Mouse (Mus musculus): ENCODE data around the gene Fkbp8.

Gene Fkbp8

DNA sequence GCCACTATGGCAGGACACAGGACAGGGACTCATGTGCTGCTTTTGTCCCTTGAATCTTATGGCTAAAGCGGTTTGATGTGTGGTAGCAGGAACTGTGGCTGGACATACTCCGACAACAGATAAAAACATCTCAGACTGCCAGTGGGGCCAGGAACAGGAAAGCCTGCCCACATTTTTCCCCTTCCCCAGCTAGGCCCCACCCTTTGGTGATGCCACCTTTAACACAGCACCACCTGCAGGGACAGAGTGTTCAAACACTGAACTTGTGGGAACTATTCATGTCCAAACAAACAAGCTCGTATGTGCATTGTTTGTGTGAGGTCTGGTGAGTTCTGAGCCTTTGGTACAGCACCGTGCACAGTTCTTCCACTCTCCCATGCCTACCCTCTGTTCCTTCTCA lies 30.8 kb downstream of the Fkbp8 start:
- peak; percentile 76 for DNase-seq (ENCODE audit: low read depth)

DNA sequence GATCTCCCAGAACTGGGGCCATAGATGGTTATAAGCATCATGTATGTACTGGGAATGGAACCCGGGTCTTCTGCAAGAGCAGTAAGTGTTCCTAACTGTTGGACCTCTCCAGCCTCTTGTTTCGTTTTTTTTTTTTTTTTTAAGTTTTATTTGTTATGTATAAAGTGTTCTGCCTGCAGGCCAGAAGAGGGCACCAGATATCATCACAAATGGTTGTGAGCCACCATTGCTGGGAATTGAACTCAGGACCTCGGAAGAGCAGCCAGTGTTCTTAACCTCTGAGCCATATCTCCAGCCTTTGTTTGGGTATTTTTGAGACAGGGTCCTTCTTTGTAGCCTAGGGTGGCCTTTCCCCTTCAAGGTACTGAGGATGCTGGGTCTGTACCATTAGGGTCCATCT lies 31.5 kb downstream of the Fkbp8 start:
- peak; percentile 62 for DNase-seq (ENCODE audit: low read depth)

DNA sequence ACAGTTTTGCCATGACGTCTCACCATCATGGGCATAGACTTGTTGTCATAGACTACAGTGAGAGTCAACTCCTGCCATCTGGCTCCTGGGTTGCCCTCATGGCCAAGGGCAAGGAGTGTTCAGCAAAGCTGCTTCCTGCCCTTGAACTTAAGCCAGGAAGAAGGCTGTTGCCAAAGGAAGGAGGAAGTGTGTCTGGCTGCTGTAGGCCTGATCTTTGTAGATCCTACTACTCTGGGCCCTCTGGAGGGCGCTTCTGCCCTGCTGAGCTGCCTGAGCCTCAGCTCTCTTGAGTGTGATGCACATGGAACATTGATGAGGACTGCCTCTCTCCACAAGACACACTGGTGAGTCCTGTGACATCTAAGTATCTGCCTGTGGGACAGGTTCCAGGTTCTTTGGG lies 32.6 kb downstream of the Fkbp8 start:
- no peak for DNase-seq (ENCODE audit: low read depth)

DNA sequence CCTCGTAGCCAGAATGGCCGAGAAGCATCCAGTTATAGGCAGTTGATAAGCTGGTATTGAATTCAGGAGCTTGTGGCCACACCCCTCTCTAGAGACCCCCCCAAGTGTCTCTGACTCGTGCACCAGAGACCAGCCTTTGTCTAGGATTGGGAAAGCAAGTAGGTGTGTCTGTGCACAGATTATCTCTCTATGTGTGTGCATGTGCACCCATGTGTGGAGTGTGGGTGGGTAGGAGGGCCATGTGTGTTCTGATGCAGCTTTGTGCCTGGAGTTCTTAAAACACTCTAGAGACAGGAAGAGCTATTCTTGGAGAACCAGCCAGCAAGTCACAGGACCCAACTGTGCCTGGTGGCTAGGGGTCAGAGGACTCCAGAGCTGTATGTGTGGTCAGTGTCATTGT lies 33.0 kb downstream of the Fkbp8 start:
- DNase-seq (ENCODE audit: low read depth), result no peak

DNA sequence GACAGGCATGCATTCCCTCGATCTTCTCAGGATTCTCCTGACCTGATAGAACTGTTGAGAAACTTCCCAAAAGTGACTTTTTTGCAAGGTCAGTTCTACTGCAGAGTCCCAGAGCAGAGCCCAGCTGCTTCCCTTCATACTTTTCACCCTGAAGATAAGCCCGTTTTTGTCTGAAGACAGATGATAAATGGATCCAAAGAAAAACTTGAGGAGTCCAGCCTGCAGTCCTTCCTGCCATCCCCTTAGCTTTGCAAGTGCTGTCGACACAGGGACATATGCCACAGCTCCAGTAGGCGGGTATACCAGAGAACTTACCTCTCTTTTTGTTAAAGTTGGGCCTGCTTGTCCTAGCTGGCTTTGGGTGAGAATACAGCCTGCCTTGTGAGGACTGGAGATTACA lies 33.8 kb downstream of the Fkbp8 start:
- no peak for DNase-seq (ENCODE audit: low read depth)

DNA sequence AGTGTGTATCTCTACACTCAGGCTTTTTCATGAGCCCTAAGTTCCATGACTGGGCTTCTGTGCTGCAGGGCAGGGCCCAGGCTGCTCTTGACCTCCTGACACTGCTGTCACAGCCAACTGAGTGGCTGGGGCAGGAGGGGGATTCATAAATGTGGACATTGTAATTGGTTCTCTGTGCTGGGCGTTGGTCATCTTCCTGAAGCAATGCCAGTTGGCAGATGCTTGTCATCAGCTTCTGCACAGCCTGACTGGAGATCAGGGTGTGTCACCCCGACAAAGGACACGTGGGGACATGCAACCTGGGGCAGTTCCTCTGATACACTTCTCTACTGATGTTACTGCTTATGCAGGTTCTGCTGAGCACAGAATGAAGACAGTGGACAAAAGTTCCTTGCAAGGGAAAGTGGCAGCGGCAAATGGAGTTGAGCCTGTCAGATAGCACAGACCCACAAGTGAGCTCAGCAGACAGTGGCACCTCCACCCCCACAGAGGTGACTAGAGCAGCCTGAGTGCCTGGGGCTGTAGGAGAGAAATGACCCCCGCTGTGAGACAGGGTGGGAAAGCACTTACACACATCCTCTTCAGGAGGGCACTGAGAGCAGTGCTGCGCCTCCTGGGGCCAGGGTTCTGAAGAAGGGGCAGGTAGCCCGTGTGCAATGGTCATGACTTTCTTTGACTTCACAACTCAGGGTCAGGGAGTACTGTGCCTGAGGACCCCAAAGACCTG lies 34.4 kb downstream of the Fkbp8 start:
- DNase-seq (ENCODE audit: low read depth), result no peak

DNA sequence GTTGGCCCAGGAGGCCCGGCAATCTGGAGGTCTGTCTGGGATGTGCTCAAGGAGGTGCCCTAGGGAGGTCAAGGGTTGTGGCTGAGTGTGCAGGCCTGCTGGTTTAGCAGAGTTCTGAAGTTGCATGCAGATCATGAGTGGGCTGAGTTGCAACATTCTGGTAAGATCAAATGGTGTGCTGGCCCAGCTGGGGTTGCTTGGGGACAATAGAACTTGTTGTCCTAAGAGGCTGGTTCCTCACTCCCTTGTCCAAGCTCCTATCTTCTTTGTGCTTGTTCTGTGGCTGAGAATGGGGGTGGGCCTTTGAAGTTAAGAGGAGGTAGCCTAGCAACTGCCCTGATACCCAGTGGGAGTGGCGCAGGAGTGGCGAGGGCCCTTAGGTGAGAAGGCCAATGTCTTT lies 35.3 kb downstream of the Fkbp8 start:
- DNase-seq (ENCODE audit: low read depth), result no peak

DNA sequence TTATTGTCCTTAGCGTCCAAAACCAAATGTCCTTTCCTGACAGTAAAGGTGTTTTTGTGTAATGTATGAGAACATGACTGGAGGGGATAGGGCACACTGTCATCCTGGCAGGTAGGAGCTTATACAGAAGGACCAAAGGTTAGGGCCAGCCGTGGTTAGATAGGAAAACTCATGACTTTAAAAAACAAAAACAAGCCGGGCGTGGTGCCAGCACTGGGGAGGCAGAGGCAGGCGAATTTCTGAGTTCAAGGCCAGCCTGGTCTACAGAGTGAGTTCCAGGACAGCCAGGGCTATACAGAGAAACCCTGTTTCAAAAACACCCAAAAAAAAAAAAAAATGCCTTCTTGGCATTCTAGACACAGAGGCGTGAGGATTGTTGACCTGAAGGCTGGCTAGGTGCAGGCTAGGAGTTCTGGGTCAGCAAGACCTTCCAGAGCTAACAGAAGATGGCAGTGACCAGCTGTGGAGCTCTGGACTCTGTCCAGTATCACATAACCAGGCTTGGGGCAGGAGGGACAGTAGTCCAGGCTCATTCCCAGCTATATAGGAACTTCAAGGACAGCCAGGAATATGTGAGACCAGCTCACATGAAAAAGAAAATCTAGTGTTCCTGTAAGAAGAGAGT lies 36.4 kb downstream of the Fkbp8 start:
- no peak for DNase-seq (ENCODE audit: low read depth)

DNA sequence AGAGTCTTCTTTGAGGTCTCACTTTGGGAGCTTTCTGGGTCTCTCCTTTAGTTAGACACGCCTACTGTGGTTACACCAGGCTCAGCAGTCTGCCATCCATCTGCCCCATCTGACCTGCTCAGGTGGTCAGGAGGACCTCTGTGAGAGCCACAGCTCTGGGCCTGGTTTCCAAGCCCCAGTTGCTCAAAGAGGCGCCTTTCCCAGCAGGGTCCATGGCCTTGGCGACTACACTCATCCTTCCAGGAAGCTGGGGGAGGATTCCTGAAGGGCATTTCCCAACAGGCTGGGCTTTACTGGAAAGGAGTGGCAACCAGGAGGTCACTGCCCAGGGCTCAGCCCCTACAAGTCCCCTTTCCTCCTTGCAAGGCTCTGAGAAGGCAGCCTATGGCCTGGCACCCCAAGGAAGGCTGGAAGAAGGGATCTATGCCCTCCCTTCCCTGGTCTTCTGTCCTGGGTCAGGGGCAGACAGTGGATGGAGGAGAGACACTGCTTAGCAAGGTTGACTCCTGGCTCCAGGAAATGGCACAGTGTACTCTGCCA lies 37.2 kb downstream of the Fkbp8 start:
- no peak for DNase-seq (ENCODE audit: low read depth)

DNA sequence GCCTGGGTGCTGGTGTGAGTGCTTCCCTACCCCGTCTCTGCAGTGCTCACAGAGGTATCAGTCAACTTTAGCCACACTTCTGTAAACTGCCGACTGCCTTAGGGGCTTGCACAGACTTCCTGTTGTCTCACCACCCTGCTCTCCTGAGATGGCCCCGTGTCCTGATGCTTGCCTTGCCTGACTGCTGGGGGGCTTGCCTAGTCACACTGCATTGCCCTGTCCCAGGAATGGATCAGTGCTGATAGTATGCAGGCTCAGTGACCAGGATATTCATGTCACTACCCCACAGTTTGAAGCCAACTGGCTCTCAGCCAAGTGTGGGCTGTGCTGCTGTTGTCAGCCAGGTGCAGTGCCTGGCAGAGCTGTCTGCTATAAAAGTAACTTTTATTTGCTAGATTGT lies 38.0 kb downstream of the Fkbp8 start:
- no peak for DNase-seq (ENCODE audit: low read depth)

DNA sequence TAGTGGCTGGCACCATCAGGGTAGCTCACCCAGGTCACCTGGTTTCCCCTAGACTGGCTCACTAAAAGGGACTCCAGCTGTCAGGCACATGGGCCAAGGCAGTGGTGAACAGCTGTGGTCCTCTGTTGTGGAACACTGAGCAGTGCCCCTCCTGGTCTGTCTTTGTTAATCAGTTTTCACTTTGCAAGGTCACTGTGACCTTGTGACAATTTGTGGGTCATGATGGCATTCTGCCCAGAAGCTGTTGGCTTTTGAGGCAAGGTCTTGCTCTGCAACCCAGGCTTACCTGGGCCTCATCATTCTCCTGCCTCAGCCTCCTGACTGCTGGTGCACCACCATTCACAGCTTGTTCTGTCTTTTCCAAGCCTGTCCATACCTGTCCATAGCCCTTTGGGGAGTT lies 42.8 kb downstream of the Fkbp8 start:
- no peak for DNase-seq (ENCODE audit: low read depth)

DNA sequence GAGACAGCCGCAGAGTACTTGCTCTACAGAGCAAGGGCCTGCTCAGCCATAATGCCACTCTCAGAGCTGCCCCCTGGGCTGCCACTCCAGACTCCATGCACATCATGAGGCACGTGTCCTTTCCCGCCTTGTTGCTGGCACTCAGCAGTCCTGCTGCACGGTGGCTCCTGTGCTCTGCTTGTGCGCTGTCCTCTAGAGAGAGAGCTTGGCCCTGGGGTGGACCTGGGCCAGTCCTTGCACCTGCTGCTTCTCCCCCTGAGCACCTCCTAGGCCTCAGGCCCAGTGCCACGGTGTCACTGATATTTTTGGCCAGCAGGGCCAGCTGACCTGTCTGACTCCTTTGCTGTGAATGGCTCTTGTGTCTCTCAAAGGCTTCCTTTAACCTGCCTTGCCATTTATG lies 43.5 kb downstream of the Fkbp8 start:
- no peak for DNase-seq (ENCODE audit: low read depth)

DNA sequence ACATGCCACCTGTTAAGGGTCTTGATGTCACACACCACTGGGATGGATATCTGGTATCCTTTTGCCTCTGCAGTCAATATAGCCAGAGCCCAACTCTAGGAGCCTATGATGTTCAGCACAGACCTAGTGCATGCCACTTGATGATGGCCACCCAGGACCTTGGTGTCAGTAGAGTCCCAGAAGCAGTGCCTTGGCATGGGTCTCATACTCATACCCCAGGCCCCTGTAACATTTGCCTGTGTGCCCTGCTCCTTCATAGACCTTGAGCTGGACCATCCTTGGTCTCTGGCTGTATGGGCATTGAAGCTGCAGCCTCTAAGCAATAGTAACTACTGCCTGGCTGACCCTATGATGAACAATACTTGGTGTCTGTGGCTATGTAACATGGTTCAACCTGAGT lies 46.8 kb downstream of the Fkbp8 start:
- no peak for DNase-seq (ENCODE audit: low read depth)

DNA sequence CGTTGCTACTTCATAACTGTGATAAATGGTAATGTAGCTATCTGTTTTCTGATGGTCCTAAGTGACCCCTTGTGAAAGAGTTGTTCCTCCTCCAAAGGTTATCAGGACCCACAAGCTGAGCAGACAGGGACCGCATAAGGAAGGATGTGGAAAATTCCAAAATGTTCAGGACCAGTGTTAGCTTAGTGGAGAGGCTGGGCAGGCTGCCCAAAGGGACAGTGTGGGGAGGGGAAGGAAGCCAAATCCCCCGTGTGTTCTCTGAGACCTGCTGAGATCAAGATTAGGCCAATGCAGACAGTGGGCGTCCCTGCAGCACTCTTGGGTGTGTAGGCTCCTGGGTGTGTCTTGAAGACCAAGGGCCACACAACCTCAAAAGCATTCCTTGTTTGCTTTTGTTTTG lies 47.4 kb downstream of the Fkbp8 start:
- no peak for DNase-seq (ENCODE audit: low read depth)

DNA sequence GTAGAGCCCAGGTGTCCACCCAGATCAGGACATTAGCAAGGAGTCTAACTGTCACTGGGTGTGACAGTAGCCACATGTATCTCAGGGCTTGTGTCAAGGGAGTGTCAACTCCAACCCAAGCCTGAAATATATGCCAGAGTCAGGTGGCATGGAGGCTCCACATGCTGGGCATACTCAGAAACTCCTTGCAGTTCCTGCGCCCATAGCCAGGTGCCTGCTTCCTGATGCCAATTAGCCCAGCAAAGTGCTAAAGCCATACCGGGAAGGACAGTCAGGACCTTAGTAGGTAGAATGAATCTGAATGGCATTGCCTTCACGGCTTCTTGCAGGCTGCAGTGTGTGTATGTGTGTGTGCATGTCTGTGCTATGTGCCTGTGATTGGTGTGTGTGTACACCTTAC lies 49.7 kb downstream of the Fkbp8 start:
- no peak for DNase-seq (ENCODE audit: low read depth)

DNA sequence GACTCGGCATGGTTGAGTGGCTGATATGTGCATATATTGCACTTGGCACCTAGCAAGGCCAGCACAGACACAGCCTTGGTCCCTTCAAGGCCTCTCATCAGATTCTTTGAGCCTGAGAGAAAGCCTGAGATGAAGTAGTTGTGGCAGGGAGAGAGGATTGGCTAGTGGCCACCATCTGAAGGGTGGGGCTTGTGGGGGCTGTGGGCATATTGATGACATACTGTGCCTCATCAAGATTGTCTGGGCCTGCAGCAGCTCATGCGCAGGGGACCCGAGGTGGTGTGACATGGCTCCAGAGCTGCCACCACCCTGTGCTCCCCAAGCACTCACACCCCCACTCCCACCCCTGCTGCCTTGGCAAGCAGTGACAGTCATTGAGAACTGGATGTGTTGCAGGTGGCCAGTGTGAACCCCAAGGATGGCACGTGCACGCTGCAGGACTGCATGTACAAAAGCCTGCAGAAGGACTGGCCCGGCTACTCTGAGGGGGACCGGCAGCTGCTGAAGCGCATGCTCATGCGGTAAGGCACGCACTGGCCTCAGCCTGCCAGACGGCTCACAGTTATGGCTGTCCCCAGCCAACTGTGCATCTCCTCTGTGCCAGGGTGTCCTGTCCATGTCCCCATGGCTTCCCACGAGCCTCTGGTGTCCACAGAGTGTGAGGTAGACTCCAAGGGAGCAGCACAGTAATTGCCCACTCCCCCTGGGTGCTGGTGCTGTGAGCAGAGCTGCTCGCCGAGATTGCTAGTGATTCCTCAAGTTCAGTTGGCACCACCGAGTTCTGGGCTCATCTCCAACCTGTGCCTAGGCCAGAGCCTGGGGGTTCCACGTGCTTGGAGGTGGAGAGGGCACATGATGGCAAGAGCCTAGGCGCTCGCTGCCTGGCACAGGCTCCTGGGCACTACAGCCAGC lies 56.2 kb downstream of the Fkbp8 start:
- no peak for DNase-seq (ENCODE audit: low read depth)

DNA sequence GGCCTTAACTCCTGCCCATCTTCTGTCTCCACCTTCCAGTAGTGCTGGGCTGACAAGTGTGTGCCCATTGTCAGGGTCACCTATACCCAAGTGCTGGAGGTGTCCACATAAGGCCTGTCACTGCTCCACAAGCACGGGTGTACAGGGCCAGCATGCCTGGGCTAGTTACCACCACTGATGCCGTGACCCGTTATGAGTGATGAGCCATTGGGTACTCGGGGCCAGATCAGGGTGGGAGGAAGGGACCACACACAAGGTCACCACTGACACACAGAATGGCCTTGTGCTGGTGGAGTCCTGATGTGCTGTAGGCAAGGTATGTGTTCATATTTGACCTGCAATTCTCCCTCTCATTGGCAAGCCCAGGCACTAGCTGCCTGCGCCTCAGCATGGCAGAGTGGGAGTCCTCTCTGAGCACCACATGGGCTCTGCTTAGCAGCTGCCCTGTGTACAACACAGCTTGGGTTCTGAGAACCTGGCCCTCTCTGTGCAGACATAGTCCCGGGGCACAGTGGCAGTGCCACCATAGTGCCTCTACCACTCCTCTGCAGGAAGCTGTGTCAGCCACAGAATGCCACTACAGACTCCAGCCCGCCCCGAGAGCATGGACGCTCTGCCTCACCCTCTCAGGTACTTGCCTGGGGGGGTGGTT lies 57.2 kb downstream of the Fkbp8 start:
- no peak for DNase-seq (ENCODE audit: low read depth)
